Mouse (Mus musculus) layer of hippocampus, adult 2 months (tissue): ENCODE measurements around the gene Kcnj11. TPM values are rescaled to one million over a fixed set of nuclear protein-coding genes. Genes with fewer than 3 reads are reported as not detected.
A peak's percentile ranks its signal among the peaks of the same experiment; 100 is the strongest.

ENCODE experiments used
- DNase-seq, 2 experiments: peaks; one replicate each; pipeline ENCODE4 v3.0.0; 2022; ENCODE audit warnings: low spot score in 2 of 2
- H3K27ac ChIP-seq: fragments of 200-600 bp; 2 replicates; pipeline ENCODE4 v1.8.1; 2022
- H3K4me3 ChIP-seq: fragments of 200-600 bp; 2 replicates; pipeline ENCODE4 v1.8.1; 2022; ENCODE audit warnings: mild to moderate bottlenecking
- CTCF ChIP-seq: fragments of 200-600 bp; conservative IDR thresholded peaks from 2 replicates; pipeline ENCODE4 v1.8.1; 2022; ENCODE audit warnings: antibody characterized with exemption, mild to moderate bottlenecking, moderate library complexity
- total RNA-seq, 2 experiments: library from RNA; stranded (reverse); gene quantifications; 2 replicates each; pipeline ENCODE4 v1.2.3; 2021

The Kcnj11 gene
- total RNA-seq, 2 experiments from 2014 or later = 34.2 to 37.4 TPM

GRCm38 (mm10) chr7:46124460-46124859 lies 23.9 kb upstream of the Kcnj11 start:
- no peak for TF ChIP-seq CTCF
- Histone ChIP-seq H3K4me3 (no peak overlapping the region), H3K27ac (no peak overlapping the region)
- DNase-seq = no peak

- H3K27ac ChIP-seq = no peak overlapping the region
- TF ChIP-seq CTCF = no peak
- H3K4me3 ChIP-seq = no peak overlapping the region
- no peak for DNase-seq
Observed at GRCm38 (mm10) chr7:46122964-46123363, 22.4 kb upstream of the Kcnj11 start.

GRCm38 (mm10) chr7:46117035-46117434 lies 16.5 kb upstream of the Kcnj11 start:
- Histone ChIP-seq H3K4me3 (no peak overlapping the region), H3K27ac (no peak overlapping the region)
- no peak for DNase-seq
- TF ChIP-seq CTCF = no peak

- no peak for DNase-seq
- no peak overlapping the region for H3K27ac ChIP-seq
Observed at GRCm38 (mm10) chr7:46116118-46116581, 15.6 kb upstream of the Kcnj11 start.

GRCm38 (mm10) chr7:46113435-46113834 lies 12.9 kb upstream of the Kcnj11 start:
- H3K4me3 ChIP-seq = no peak overlapping the region
- DNase-seq = no peak
- no peak for TF ChIP-seq CTCF
- H3K27ac ChIP-seq = 0 out of 2 replicates have a peak overlapping the region, but pooled peaks have one; percentile 18

More at GRCm38 (mm10) chr7:46116118-46116581, 15.6 kb upstream of the Kcnj11 start:
- H3K4me3 ChIP-seq = no peak overlapping the region
- no peak for TF ChIP-seq CTCF

GRCm38 (mm10) chr7:46111938-46112337 lies 11.4 kb upstream of the Kcnj11 start:
- no peak for TF ChIP-seq CTCF
- Histone ChIP-seq H3K4me3 (no peak overlapping the region), H3K27ac (no peak overlapping the region; the same call in 1 of the 2 replicates)
- no peak for DNase-seq

GRCm38 (mm10) chr7:46111212-46111817 lies 10.8 kb upstream of the Kcnj11 start:
- Histone ChIP-seq H3K27ac (peak overlapping the region; percentile 91; the same call in 1 of the 2 replicates), H3K4me3 (no peak overlapping the region)
- TF ChIP-seq CTCF = no peak
- no peak for DNase-seq

GRCm38 (mm10) chr7:46110079-46110478 lies 9.5 kb upstream of the Kcnj11 start:
- H3K4me3 ChIP-seq = no peak overlapping the region
- no peak for DNase-seq
- no peak for TF ChIP-seq CTCF

GRCm38 (mm10) chr7:46105484-46105883 lies 4.9 kb upstream of the Kcnj11 start:
- Histone ChIP-seq H3K27ac (no peak overlapping the region), H3K4me3 (no peak overlapping the region)
- TF ChIP-seq CTCF = no peak
- DNase-seq = no peak

More at GRCm38 (mm10) chr7:46110079-46110478, 9.5 kb upstream of the Kcnj11 start:
- peak overlapping the region; percentile 91 for H3K27ac ChIP-seq

GRCm38 (mm10) chr7:46104256-46104915 lies 3.8 kb upstream of the Kcnj11 start:
- DNase-seq = no peak
- no peak overlapping the region for H3K4me3 ChIP-seq
- TF ChIP-seq CTCF = no peak
- H3K27ac ChIP-seq = peak overlapping the region; percentile 86

GRCm38 (mm10) chr7:46103771-46104170 lies 3.2 kb upstream of the Kcnj11 start:
- Histone ChIP-seq H3K27ac (peak overlapping the region; percentile 86; the same call in 1 of the 2 replicates), H3K4me3 (no peak overlapping the region)
- DNase-seq = no peak
- no peak for TF ChIP-seq CTCF

- Histone ChIP-seq H3K27ac (peak overlapping the region; percentile 86), H3K4me3 (no peak overlapping the region)
- TF ChIP-seq CTCF = no peak
- peak in 1 of 2 experiments; percentile 63 for DNase-seq
Observed at GRCm38 (mm10) chr7:46103075-46103591, 2.6 kb upstream of the Kcnj11 start.

- no peak for TF ChIP-seq CTCF
- DNase-seq = no peak
- H3K4me3 ChIP-seq = peak overlapping the region; percentile 56
- peak overlapping the region; percentile 91 for H3K27ac ChIP-seq
Observed at GRCm38 (mm10) chr7:46099682-46100081, 882 bp downstream of the Kcnj11 start.
